ENCODE assay signal across 10 mouse cellular contexts in the genomic region with DNA sequence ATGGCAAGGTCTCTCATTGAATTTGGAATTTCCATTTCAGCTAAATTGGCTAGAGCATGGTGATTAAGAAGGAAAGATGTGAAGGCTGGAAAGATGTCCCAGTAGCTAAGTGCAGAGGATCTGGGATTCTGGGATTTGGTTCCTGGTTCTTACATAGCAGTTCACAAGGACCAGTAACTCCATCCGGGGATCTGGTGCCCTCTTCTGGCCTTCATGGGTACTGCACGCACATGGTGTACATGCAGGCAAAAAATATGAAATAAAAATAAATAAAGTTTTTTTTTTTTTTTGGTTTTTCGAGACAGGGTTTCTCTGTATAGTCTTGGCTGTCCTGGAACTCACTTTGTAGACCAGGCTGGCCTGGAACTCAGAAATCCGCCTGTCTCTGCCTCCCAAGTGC. TPM values are rescaled to one million over a fixed set of nuclear protein-coding genes. Genes with fewer than 3 reads are reported as not detected.
A peak's percentile ranks its signal among the peaks of the same experiment; 100 is the strongest.
DNase-seq lines count a peak whose midpoint lies in the region; ATAC-seq and TF ChIP-seq lines count a peak whose summit lies in the region.
"Not testable (repeated sequence)": the region's sequence is repeated elsewhere in the genome, so short reads cannot be mapped to it uniquely, and the experiment has no call there.
"Had no signal": no experiment of that assay in that cellular context is flagged by ENCODE, and none has a peak within 500 bp of the region (broad histone marks: within the 10 kb centered on the region; RNA-seq: fewer than 3 reads in every experiment).

No protein-coding gene starts in this region.

- H3K27ac ChIP-seq in CH12.LX (ENCODE audit: insufficient read depth, low read depth); forebrain, postnatal 0 days (ENCODE audit: low read depth, low read length); intestine, postnatal 0 days (ENCODE audit: low read depth, low read length); liver, embryonic 14.5 days; thymus, adult 2 months (ENCODE audit: control insufficient read depth, insufficient read depth, low read length): not testable (repeated sequence)

- not testable (repeated sequence) for H3K27me3 ChIP-seq in CH12.LX (replicated peaks); forebrain, postnatal 0 days (ENCODE audit: insufficient read depth, low read length); intestine, postnatal 0 days (replicated peaks; ENCODE audit: control insufficient read depth, insufficient read depth, low read length); liver, embryonic 14.5 days (ENCODE audit: control insufficient read depth, insufficient read depth, low read length); thymus, adult 2 months (ENCODE audit: control insufficient read depth, insufficient read depth, low read length)

- in situ Hi-C loops in CH12.LX (cut with MboI; ENCODE audit: low pct_ligation_motif_present, low pct_unique_long_range_greater_than_20kb, low sequenced_read_pairs) = not testable (repeated sequence)

- not testable (repeated sequence) for H3K9ac ChIP-seq in CH12.LX (ENCODE audit: insufficient read depth, low read depth); forebrain, postnatal 0 days; intestine, postnatal 0 days (ENCODE audit: low read depth, low read length); liver, embryonic 14.5 days (replicated peaks)

- not testable (repeated sequence) for H3K36me3 ChIP-seq in CH12.LX (replicated peaks in 1 of 2; ENCODE audit: control insufficient read depth in 1 of 2, insufficient read depth in 1 of 2, low read length in 1 of 2); forebrain, postnatal 0 days (ENCODE audit: insufficient read depth); intestine, postnatal 0 days (ENCODE audit: control insufficient read depth, insufficient read depth); liver, embryonic 14.5 days (replicated peaks; ENCODE audit: control insufficient read depth, insufficient read depth, low read depth); thymus, adult 2 months (ENCODE audit: control insufficient read depth, insufficient read depth, low read length)

- not testable (repeated sequence) for H3K9me3 ChIP-seq in CH12.LX (replicated peaks; ENCODE audit: low read length); forebrain, postnatal 0 days (ENCODE audit: low read length); intestine, postnatal 0 days (ENCODE audit: control insufficient read depth); liver, embryonic 14.5 days (ENCODE audit: control insufficient read depth, low read length)

- 68% methylated on average over 4 of the region's 4 CpGs for WGBS in forebrain, postnatal 0 days
- 71% methylated on average over 4 of the region's 4 CpGs for WGBS in intestine, postnatal 0 days
- WGBS in liver, embryonic 14.5 days (ENCODE audit: insufficient replicate concordance) = 40% methylated on average over 3 of the region's 4 CpGs
- 79% methylated on average over 4 of the region's 4 CpGs for WGBS in thymus, adult 2 months

- H3K4me1 ChIP-seq in CH12.LX (ENCODE audit: control insufficient read depth in 1 of 2, insufficient read depth in 2 of 2); forebrain, postnatal 0 days (ENCODE audit: insufficient read depth); intestine, postnatal 0 days (replicated peaks; ENCODE audit: control insufficient read depth, insufficient read depth, low read length); liver, embryonic 14.5 days (replicated peaks; ENCODE audit: control insufficient read depth in 2 of 2, insufficient read depth in 2 of 2, low read length in 1 of 2); thymus, adult 2 months (replicated peaks; ENCODE audit: control insufficient read depth, insufficient read depth, low read length): not testable (repeated sequence)

- TF ChIP-seq CTCF in CH12.LX (conservative IDR thresholded peaks at IDR 0.05 in 1 of 2, IDR thresholded peaks at IDR 0.05 in 1 of 2; ENCODE audit: low read depth in 2 of 2, low read length in 2 of 2) = peak; percentile 9 to 19; a peak in 2 of 4 replicates
- TF ChIP-seq CTCF in forebrain, postnatal 0 days (IDR thresholded peaks at IDR 0.05; ENCODE audit: low read depth) = peak; percentile 19; the same call in 1 of the 2 replicates
- TF ChIP-seq CTCF in intestine, postnatal 0 days (IDR thresholded peaks at IDR 0.05; ENCODE audit: low read depth) = peak; percentile 26
- peak; percentile 64 for TF ChIP-seq CTCF in liver, embryonic 14.5 days (IDR thresholded peaks at IDR 0.05; ENCODE audit: low read depth)
- TF ChIP-seq CTCF in thymus, adult 2 months (IDR thresholded peaks at IDR 0.05; ENCODE audit: borderline replicate concordance, control insufficient read depth, extremely low read depth, insufficient read depth, low read length, poor library complexity) = not testable (repeated sequence)

- H3K4me3 ChIP-seq in CH12.LX (replicated peaks in 1 of 3; ENCODE audit: low read depth in 2 of 3, low read length in 2 of 3, poor library complexity in 1 of 3); forebrain, postnatal 0 days (ENCODE audit: low read depth, low read length); intestine, postnatal 0 days (ENCODE audit: low read depth, low read length); liver, embryonic 14.5 days (ENCODE audit: insufficient read depth in 1 of 2, low read depth in 2 of 2, low read length in 2 of 2); thymus, adult 2 months (ENCODE audit: control insufficient read depth, insufficient read depth, low read length): not testable (repeated sequence)

- H3K79me2 ChIP-seq in CH12.LX (replicated peaks; ENCODE audit: control insufficient read depth, extremely low read depth, insufficient read depth, poor library complexity, severe bottlenecking) = not testable (repeated sequence)

- not testable (repeated sequence) for H3K4me2 ChIP-seq in CH12.LX (ENCODE audit: insufficient read depth, low read depth, poor library complexity, severe bottlenecking); forebrain, postnatal 0 days (ENCODE audit: low read depth); intestine, postnatal 0 days (replicated peaks; ENCODE audit: low read depth); liver, embryonic 14.5 days (ENCODE audit: low read depth)

- not testable (repeated sequence) for DNase-seq in CH12.LX (ENCODE audit: extremely low read depth); forebrain, postnatal 0 days
- DNase-seq in ZHBTc4 (ENCODE audit: low read depth, low spot score) = peak; percentile 62
- peak in 1 of 3 experiments; percentile 3 for DNase-seq in liver, embryonic 14.5 days (ENCODE audit: low read depth in 3 of 3, low spot score in 3 of 3)
- peak; percentile 14 for DNase-seq in right cerebral cortex, postnatal 4 days
- DNase-seq in thymus, adult 2 months = peak; percentile 7

- TF ChIP-seq EP300 in CH12.LX (IDR thresholded peaks at IDR 0.05; ENCODE audit: low read length); liver, embryonic 14.5 days (IDR thresholded peaks at IDR 0.05; ENCODE audit: low read depth): not testable (repeated sequence)

- dilution Hi-C loops in CH12.LX (cut with MboI; ENCODE audit: extremely low pct_ligation_motif_present, extremely low pct_unique_long_range_greater_than_20kb, low sequenced_read_pairs) = not testable (repeated sequence)

- not testable (repeated sequence) for ATAC-seq in forebrain, postnatal 0 days; intestine, postnatal 0 days; liver, embryonic 14.5 days (ENCODE audit: insufficient read depth)

- TF ChIP-seq POLR2A in CH12.LX (IDR thresholded peaks at IDR 0.05; ENCODE audit: low read depth, low read length); thymus, adult 2 months (IDR thresholded peaks at IDR 0.05; ENCODE audit: control insufficient read depth, extremely low read depth, insufficient read depth, low read length, poor library complexity): not testable (repeated sequence)

- TF ChIP-seq RAD21 in CH12.LX (IDR thresholded peaks at IDR 0.05; ENCODE audit: low read depth, low read length) = not testable (repeated sequence)

RNA-seq across cellular contexts. Expression of a gene that starts 17.3 kb away (rescaled TPM):
- total RNA-seq in CH12.LX (2012; rRNA removed) = not detected in 2 replicates
- total RNA-seq in CH12.LX (2014; rRNA removed) = not detected in 2 replicates
- not detected in 2 replicates for polyA plus RNA-seq in CH12.LX (2012; ENCODE audit: insufficient read length, low read depth)
- total RNA-seq in forebrain, postnatal 0 days (2014; rRNA removed) = 2.4 and 2.5 TPM in 2 replicates
- 2.1 and 2.2 TPM in 2 replicates for polyA plus RNA-seq in forebrain, postnatal 0 days (2015; fragmentation: Nextera tagmentation; extraction: Ambion mirVana)
- 105 and 119 TPM in 2 replicates for polyA plus RNA-seq in intestine, postnatal 0 days (2015; fragmentation: Nextera tagmentation; extraction: Ambion mirVana)
- 42.1 and 62.5 TPM in 2 replicates for polyA plus RNA-seq in liver, embryonic 14.5 days (2012; rRNA removed)
- 52.5 and 56.6 TPM in 2 replicates for polyA plus RNA-seq in liver, embryonic 14.5 days (2014; fragmentation: Nextera tagmentation; extraction: Ambion mirVana)
- polyA plus RNA-seq in thymus, adult 2 months (2012; rRNA removed) = 0.20 and 2.5 TPM in 2 replicates
- total RNA-seq: G1E; heart, adult 18-20 months had no signal
- polyA plus RNA-seq: G1E; testis, adult 2 months had no signal

RNA-seq across cellular contexts. Expression of a gene that starts 59.9 kb away (rescaled TPM):
- total RNA-seq in CH12.LX (2012; rRNA removed) (0.04 TPM in 1 of 2 replicates, not detected in the other), CH12.LX (2014; rRNA removed) (0.12 and 0.26 TPM in 2 replicates)
- 0.76 and 1.6 TPM in 2 replicates for polyA plus RNA-seq in CH12.LX (2012; ENCODE audit: insufficient read length, low read depth)
- 114 and 158 TPM in 2 replicates for total RNA-seq in forebrain, postnatal 0 days (2014; rRNA removed)
- polyA plus RNA-seq in forebrain, postnatal 0 days (2015; fragmentation: Nextera tagmentation; extraction: Ambion mirVana) = 65.5 and 81.1 TPM in 2 replicates
- polyA plus RNA-seq in intestine, postnatal 0 days (2015; fragmentation: Nextera tagmentation; extraction: Ambion mirVana) = 1.5 and 2.2 TPM in 2 replicates
- 0.03 and 0.06 TPM in 2 replicates for polyA plus RNA-seq in liver, embryonic 14.5 days (2012; rRNA removed)
- polyA plus RNA-seq in liver, embryonic 14.5 days (2014; fragmentation: Nextera tagmentation; extraction: Ambion mirVana) = 0.05 and 0.08 TPM in 2 replicates
- 0.20 and 0.40 TPM in 2 replicates for polyA plus RNA-seq in thymus, adult 2 months (2012; rRNA removed)

Comparison
In these comparisons a context has a peak if more than half of its experiments do, and no peak if none do; other contexts are left out.
1. RNA of a gene that starts 17.3 kb away (polyA plus RNA-seq): 105 to 119 TPM in intestine, postnatal 0 days and 42.1 to 62.5 TPM in liver, embryonic 14.5 days; 2.1 to 2.2 TPM in forebrain, postnatal 0 days, 0.20 to 2.5 TPM in thymus, adult 2 months and not detected in CH12.LX; every median in the first group is over 10 times any median in the second.
2. RNA of a gene that starts 59.9 kb away (polyA plus RNA-seq): 65.5 to 81.1 TPM in forebrain, postnatal 0 days; 1.5 to 2.2 TPM in intestine, postnatal 0 days, 0.76 to 1.6 TPM in CH12.LX, 0.20 to 0.40 TPM in thymus, adult 2 months and 0.03 to 0.08 TPM in liver, embryonic 14.5 days; every median in the first group is over 10 times any median in the second.